Comparison of ENCODE assay signal across 8 mouse cellular contexts in the genomic region with DNA sequence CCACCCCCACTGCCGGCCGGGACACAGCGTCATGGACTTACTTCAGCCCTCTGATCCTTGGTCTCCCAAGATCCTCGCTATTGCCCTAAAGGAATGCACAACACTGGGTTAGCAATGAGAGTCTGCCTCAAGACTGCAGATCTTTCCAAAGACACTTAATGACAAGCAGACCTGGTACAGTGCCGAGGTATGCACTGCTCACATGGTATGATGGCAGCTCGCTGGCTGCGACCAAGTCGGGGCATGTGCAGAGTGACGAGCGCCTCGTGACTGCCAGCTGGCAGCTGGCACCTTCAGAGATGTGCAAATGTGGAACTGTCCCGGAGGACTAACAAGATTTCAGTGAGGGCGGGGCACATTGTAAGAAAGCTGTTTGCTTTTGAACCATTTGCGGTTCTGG.
DNase-seq lines count a peak whose midpoint lies in the region; ATAC-seq and TF ChIP-seq lines count a peak whose summit lies in the region.
"Had no signal": no experiment of that assay in that cellular context is flagged by ENCODE, and none has a peak within 500 bp of the region (broad histone marks: within the 10 kb centered on the region; RNA-seq: fewer than 3 reads in every experiment).

No protein-coding gene starts in this region.

- no peak overlapping the region for H3K4me2 ChIP-seq in lung, postnatal 0 days (replicated peaks; ENCODE audit: low read depth, low read length)
- H3K4me2 ChIP-seq in stomach, postnatal 0 days (replicated peaks; ENCODE audit: low read depth): no peak overlapping the region
- H3K4me2 ChIP-seq: limb, embryonic 13.5 days had no signal

- H3K4me3 ChIP-seq in cortical plate, adult 2 months (ENCODE audit: insufficient read depth, low read length): no peak overlapping the region
- H3K4me3 ChIP-seq in lung, postnatal 0 days (ENCODE audit: low read depth, low read length): no peak overlapping the region
- H3K4me3 ChIP-seq in stomach, postnatal 0 days (ENCODE audit: low read depth, low read length): no peak overlapping the region
- H3K4me3 ChIP-seq: limb, embryonic 13.5 days had no signal

- H3K27ac ChIP-seq in cortical plate, adult 2 months (ENCODE audit: insufficient read depth, low read length): no peak overlapping the region
- H3K27ac ChIP-seq in lung, postnatal 0 days (ENCODE audit: low read length): no peak overlapping the region
- H3K27ac ChIP-seq in stomach, postnatal 0 days (replicated peaks): no peak overlapping the region
- H3K27ac ChIP-seq: limb, embryonic 13.5 days had no signal

- H3K27me3 ChIP-seq in lung, postnatal 0 days (replicated peaks; ENCODE audit: insufficient read depth, low read length): no peaks in the 10 kb centered on the region
- H3K27me3 ChIP-seq in stomach, postnatal 0 days (ENCODE audit: control insufficient read depth, insufficient read depth, low read length): no peaks in the 10 kb centered on the region
- H3K27me3 ChIP-seq: limb, embryonic 13.5 days had no signal

- H3K36me3 ChIP-seq in lung, postnatal 0 days (ENCODE audit: insufficient read depth, low read length): no peaks in the 10 kb centered on the region
- H3K36me3 ChIP-seq in stomach, postnatal 0 days (ENCODE audit: control insufficient read depth, insufficient read depth, low read length): no peaks in the 10 kb centered on the region
- H3K36me3 ChIP-seq: limb, embryonic 13.5 days had no signal

- no peaks in the 10 kb centered on the region for H3K9me3 ChIP-seq in lung, postnatal 0 days (ENCODE audit: low read length)
- no peaks in the 10 kb centered on the region for H3K9me3 ChIP-seq in stomach, postnatal 0 days (ENCODE audit: control insufficient read depth, low read length)
- H3K9me3 ChIP-seq: limb, embryonic 13.5 days had no signal

- TF ChIP-seq CTCF in cortical plate, adult 2 months (IDR thresholded peaks at IDR 0.05; ENCODE audit: extremely low read depth, insufficient read depth, low read length): no peak
- no peak for TF ChIP-seq CTCF in lung, postnatal 0 days (IDR thresholded peaks at IDR 0.05)
- no peak for TF ChIP-seq CTCF in stomach, postnatal 0 days (IDR thresholded peaks at IDR 0.05; ENCODE audit: low read depth)

- no peak for TF ChIP-seq EP300 in lung, postnatal 0 days (IDR thresholded peaks at IDR 0.05)
- no peak for TF ChIP-seq EP300 in stomach, postnatal 0 days (optimal IDR thresholded peaks at IDR 0.05)

- H3K4me1 ChIP-seq in cortical plate, adult 2 months (ENCODE audit: control insufficient read depth, insufficient read depth, low read length): peaks cover 14% of the 10 kb centered on the region
- H3K4me1 ChIP-seq in lung, postnatal 0 days (ENCODE audit: insufficient read depth, low read depth, low read length): no peaks in the 10 kb centered on the region
- no peaks in the 10 kb centered on the region for H3K4me1 ChIP-seq in stomach, postnatal 0 days (replicated peaks; ENCODE audit: control insufficient read depth, insufficient read depth)

- H3K9ac ChIP-seq in lung, postnatal 0 days (replicated peaks; ENCODE audit: low read depth): no peak overlapping the region
- H3K9ac ChIP-seq in stomach, postnatal 0 days (ENCODE audit: low read length): no peak overlapping the region
- H3K9ac ChIP-seq: limb, embryonic 13.5 days had no signal

- TF ChIP-seq POLR2A in cortical plate, adult 2 months (IDR thresholded peaks at IDR 0.05; ENCODE audit: extremely low read depth, insufficient read depth, low read length): 0 out of 2 replicates have a peak, but pooled peaks have one; percentile 12

- 68% methylated on average over 14 of the region's 14 CpGs for WGBS in lung, postnatal 0 days
- WGBS in stomach, postnatal 0 days: 68% methylated on average over 14 of the region's 14 CpGs

- peak; percentile 19 for DNase-seq in NIH3T3 (ENCODE audit: low read depth)
- DNase-seq in heart, adult 9 months (ENCODE audit: low spot score in 2 of 2): peak; percentile 45 to 70
- peak; percentile 47 for DNase-seq in kidney, postnatal 14 days
- peak; percentile 16 for DNase-seq in lung, postnatal 0 days (ENCODE audit: low spot score)
- DNase-seq in stomach, postnatal 0 days (ENCODE audit: low spot score): no peak
- no peak for DNase-seq in liver

- ATAC-seq in lung, postnatal 0 days: peak; percentile 30; the same call in 1 of the 2 replicates
- ATAC-seq in stomach, postnatal 0 days (ENCODE audit: low FRiP score, low TSS enrichment): 0 out of 2 replicates have a peak, but pooled peaks have one; percentile 40

Comparison
In these comparisons a context has a peak if more than half of its experiments do, and no peak if none do; other contexts are left out.
1. DNase-seq: peak in NIH3T3 (single experiment), heart, adult 9 months (2 of 2), kidney, postnatal 14 days (single experiment) and lung, postnatal 0 days (single experiment); none in stomach, postnatal 0 days (single experiment) and liver (single experiment).